Mouse (Mus musculus): ENCODE results near the gene Spsb1. TPM values are rescaled to one million over a fixed set of nuclear protein-coding genes. Genes with fewer than 3 reads are reported as not detected.

Spsb1 gene
- polyA plus RNA-seq, 1 experiment from 2014 or later: 5.8 TPM

DNA sequence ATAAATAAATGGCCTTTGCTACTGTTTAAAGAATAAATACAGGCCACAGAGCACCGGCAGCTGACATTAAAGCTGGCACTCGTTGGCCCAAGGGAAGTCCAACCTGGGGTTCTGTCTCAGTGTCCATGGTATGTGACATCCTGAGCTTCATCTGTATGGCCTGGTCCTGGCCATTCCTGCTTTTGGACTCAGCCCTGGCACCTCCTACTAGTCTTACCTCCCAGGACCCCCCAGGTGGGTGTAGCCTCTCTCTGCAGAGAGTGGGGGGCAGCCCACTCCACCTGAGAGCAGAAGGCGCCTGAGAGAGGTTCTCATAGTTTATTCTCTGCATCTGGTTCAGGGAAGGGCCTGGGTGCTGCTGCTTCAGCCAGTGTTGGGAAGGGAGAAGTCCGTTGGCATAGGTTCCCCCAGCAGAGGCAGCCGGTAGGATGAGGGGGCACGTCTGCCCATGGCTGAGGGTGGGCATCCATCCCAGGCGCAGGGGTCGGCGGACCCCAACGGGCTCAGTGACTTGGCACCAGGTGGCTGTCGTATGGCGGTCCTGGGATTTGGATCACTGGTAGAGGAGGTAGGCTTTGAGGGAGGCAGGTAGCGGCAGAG is 57.1 kb downstream of the Spsb1 start:
- Histone ChIP-seq H3K27me3 (replicated peaks; ENCODE audit: control insufficient read depth, insufficient read depth, low read length) (no peaks in the 10 kb centered on the region), H3K9ac (replicated peaks; ENCODE audit: low read depth, low read length) (no peak overlapping the region), H3K27ac (ENCODE audit: low read length) (no peak overlapping the region), H3K9me3 (ENCODE audit: control insufficient read depth, low read length) (no peaks in the 10 kb centered on the region), H3K4me2 (ENCODE audit: low read length) (no peak overlapping the region), H3K4me3 (replicated peaks; ENCODE audit: low read length) (no peak overlapping the region), H3K4me1 (replicated peaks; ENCODE audit: control insufficient read depth, insufficient read depth, low read length) (peaks cover 12% of the 10 kb centered on the region), H3K36me3 (ENCODE audit: control insufficient read depth, insufficient read depth) (no peaks in the 10 kb centered on the region)
- ATAC-seq: no peak
- 89% methylated on average over 13 of the region's 13 CpGs for WGBS

DNA sequence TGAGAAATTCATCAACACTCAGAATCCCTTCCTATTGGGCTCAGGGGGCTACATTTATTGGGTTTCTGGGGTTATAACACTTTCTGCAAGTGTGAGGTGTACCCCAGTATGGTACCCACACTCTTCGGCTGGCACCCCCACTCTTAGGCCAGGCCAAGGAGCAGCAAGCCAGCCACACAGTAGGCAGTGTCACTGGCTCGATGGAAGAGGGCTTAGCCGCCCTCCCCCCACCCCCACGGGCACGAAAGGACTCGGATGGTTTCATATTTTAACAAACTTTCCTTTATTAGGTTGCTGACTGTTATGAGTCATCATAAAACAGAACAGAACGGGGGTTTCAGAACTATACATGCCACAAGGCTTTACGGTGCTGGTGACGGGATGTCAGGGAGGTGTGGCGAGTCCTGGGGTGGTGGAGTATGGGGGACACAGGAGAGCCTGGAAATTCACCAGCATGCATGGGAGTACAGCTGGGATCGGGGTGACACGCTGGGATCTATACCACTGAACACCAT is 58.8 kb downstream of the Spsb1 start:
- no peak overlapping the region for H3K27ac ChIP-seq (ENCODE audit: low read length)
- peaks cover 12% of the 10 kb centered on the region for H3K4me1 ChIP-seq (replicated peaks; ENCODE audit: control insufficient read depth, insufficient read depth, low read length)
- no peak overlapping the region for H3K4me2 ChIP-seq (ENCODE audit: low read length)
- H3K27me3 ChIP-seq (replicated peaks; ENCODE audit: control insufficient read depth, insufficient read depth, low read length): no peaks in the 10 kb centered on the region
- H3K9ac ChIP-seq (replicated peaks; ENCODE audit: low read depth, low read length): no peak overlapping the region
- H3K36me3 ChIP-seq (ENCODE audit: control insufficient read depth, insufficient read depth): no peaks in the 10 kb centered on the region
- 76% methylated on average over 12 of the region's 12 CpGs for WGBS
- H3K4me3 ChIP-seq (replicated peaks; ENCODE audit: low read length): no peak overlapping the region
- ATAC-seq: no peak
- no peaks in the 10 kb centered on the region for H3K9me3 ChIP-seq (ENCODE audit: control insufficient read depth, low read length)

DNA sequence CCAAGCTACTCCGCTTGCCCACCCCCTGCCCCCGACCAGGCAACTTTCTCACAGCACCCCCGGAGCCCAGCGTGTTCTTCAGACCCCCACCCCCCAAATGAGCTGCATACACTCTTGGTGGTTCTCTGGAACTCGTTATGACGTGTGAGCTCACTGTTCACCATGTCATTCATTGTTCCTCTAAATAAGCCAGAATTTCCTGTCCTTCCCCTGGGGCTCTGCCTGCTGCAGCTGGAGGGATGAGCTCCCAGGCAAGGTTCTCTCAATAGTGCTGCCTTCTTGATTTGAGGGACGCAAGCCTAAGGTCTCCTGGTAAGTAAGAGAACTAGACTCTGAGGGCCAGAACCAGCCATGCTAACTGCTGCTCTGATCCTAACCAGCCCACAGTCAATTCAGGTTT is 59.6 kb downstream of the Spsb1 start:
- Histone ChIP-seq H3K4me2 (ENCODE audit: low read length) (no peak overlapping the region), H3K4me1 (replicated peaks; ENCODE audit: control insufficient read depth, insufficient read depth, low read length) (peaks cover 12% of the 10 kb centered on the region), H3K9ac (replicated peaks; ENCODE audit: low read depth, low read length) (no peak overlapping the region), H3K9me3 (ENCODE audit: control insufficient read depth, low read length) (no peaks in the 10 kb centered on the region), H3K36me3 (ENCODE audit: control insufficient read depth, insufficient read depth) (no peaks in the 10 kb centered on the region), H3K27ac (ENCODE audit: low read length) (no peak overlapping the region), H3K27me3 (replicated peaks; ENCODE audit: control insufficient read depth, insufficient read depth, low read length) (no peaks in the 10 kb centered on the region), H3K4me3 (replicated peaks; ENCODE audit: low read length) (no peak overlapping the region)
- ATAC-seq: no peak
- 58% methylated on average over 7 of the region's 7 CpGs for WGBS

DNA sequence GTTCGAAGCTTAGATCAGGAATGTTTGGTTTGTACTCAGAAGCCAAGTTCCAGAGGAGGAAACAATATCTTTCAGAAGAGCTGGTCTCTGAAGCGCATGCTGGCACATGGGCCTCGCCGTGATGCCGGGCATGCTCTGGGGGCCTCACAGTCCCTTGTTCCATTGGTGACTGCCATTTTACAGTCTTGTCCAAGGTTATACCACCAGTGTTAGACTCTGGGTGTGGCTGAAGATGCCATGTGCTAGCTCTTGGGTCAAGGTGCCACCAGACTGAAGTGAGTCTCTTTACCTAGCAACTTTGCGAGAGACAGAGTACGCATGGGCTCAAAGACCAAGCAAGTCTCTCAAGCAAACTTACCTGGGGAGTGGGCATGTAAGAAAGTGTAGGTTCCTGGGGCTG is 60.5 kb downstream of the Spsb1 start:
- Histone ChIP-seq H3K27me3 (replicated peaks; ENCODE audit: control insufficient read depth, insufficient read depth, low read length) (no peaks in the 10 kb centered on the region), H3K4me3 (replicated peaks; ENCODE audit: low read length) (no peak overlapping the region), H3K4me1 (replicated peaks; ENCODE audit: control insufficient read depth, insufficient read depth, low read length) (peaks cover 12% of the 10 kb centered on the region), H3K4me2 (ENCODE audit: low read length) (no peak overlapping the region), H3K9ac (replicated peaks; ENCODE audit: low read depth, low read length) (no peak overlapping the region), H3K27ac (ENCODE audit: low read length) (peak overlapping the region; percentile 67), H3K36me3 (ENCODE audit: control insufficient read depth, insufficient read depth) (no peaks in the 10 kb centered on the region), H3K9me3 (ENCODE audit: control insufficient read depth, low read length) (no peaks in the 10 kb centered on the region)
- ATAC-seq: no peak
- WGBS: 86% methylated on average over 7 of the region's 7 CpGs

DNA sequence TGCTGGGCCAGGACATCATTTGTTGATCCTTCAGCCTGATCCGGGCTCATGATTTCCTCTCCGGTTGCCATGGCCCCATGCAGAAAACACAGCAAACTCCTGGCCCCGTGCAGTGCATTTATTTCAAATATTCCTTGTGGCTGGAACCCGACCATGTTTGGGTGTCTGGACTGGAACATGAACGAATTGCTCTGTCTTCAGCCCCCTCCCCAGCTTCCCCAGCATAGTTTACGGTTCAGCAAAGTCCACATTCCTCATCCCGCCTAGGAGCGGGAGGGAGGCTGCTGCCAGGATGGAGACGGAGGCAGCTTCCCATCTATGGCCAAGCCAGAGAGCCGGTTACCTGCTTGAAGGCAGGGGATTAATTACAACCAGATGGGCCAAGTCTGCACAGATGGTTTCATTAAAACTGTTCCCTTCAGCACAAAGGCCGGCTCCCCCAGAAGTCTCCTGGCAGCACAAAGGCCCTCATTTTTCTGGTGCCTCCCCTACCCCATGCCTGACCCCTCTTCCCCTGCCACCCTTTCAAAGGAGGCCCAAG is 61.2 kb downstream of the Spsb1 start:
- no peaks in the 10 kb centered on the region for H3K9me3 ChIP-seq (ENCODE audit: control insufficient read depth, low read length)
- H3K4me3 ChIP-seq (replicated peaks; ENCODE audit: low read length): no peak overlapping the region
- peaks cover 12% of the 10 kb centered on the region for H3K4me1 ChIP-seq (replicated peaks; ENCODE audit: control insufficient read depth, insufficient read depth, low read length)
- peak; percentile 79 for ATAC-seq
- no peak overlapping the region for H3K9ac ChIP-seq (replicated peaks; ENCODE audit: low read depth, low read length)
- H3K36me3 ChIP-seq (ENCODE audit: control insufficient read depth, insufficient read depth): no peaks in the 10 kb centered on the region
- peak overlapping the region; percentile 67 for H3K27ac ChIP-seq (ENCODE audit: low read length)
- 26% methylated on average over 11 of the region's 11 CpGs for WGBS
- H3K4me2 ChIP-seq (ENCODE audit: low read length): no peak overlapping the region
- no peaks in the 10 kb centered on the region for H3K27me3 ChIP-seq (replicated peaks; ENCODE audit: control insufficient read depth, insufficient read depth, low read length)

DNA sequence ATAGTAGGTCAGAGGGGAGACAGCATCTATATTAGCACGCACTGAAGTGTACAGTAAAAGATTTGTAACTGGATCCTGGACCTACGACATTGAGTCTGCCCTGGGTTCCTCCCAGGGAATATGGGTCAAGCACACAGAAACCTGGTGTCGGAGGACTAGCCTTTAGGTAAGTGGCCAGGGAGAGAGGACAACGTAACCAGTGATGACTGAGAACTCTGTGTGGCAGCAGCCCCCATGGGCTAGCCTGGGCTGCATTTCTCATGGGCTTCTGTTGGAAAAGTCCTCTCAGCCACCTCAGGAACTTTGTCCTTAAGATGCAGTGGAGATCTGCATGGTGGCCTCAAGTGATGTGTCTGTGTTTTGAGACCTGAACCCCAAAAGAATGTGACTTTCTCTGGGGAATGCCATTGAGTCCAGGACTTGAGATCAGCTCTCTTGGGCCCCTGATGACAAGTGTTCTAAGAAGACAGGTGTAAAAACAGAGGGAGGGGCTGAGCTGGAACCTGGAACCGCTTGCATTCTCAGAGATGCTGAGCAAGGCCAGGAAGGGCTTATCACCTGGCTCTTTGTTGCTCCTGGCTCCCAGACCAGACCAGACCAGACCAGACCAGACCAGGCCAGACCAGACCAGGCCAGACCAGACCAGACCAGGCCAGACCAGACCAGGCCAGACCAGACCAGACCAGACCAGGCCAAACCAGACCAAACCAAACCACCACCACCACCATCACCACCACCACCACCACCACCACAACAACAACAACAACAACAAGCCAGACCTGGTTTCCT is 63.5 kb downstream of the Spsb1 start:
- peaks cover 12% of the 10 kb centered on the region for H3K4me1 ChIP-seq (replicated peaks; ENCODE audit: control insufficient read depth, insufficient read depth, low read length)
- no peak overlapping the region for H3K9ac ChIP-seq (replicated peaks; ENCODE audit: low read depth, low read length)
- H3K4me3 ChIP-seq (replicated peaks; ENCODE audit: low read length): no peak overlapping the region
- WGBS: 96% methylated on average over 5 of the region's 5 CpGs
- H3K27ac ChIP-seq (ENCODE audit: low read length): no peak overlapping the region
- H3K9me3 ChIP-seq (ENCODE audit: control insufficient read depth, low read length): no peaks in the 10 kb centered on the region
- H3K4me2 ChIP-seq (ENCODE audit: low read length): no peak overlapping the region
- no peak for ATAC-seq
- H3K36me3 ChIP-seq (ENCODE audit: control insufficient read depth, insufficient read depth): no peaks in the 10 kb centered on the region
- no peaks in the 10 kb centered on the region for H3K27me3 ChIP-seq (replicated peaks; ENCODE audit: control insufficient read depth, insufficient read depth, low read length)

DNA sequence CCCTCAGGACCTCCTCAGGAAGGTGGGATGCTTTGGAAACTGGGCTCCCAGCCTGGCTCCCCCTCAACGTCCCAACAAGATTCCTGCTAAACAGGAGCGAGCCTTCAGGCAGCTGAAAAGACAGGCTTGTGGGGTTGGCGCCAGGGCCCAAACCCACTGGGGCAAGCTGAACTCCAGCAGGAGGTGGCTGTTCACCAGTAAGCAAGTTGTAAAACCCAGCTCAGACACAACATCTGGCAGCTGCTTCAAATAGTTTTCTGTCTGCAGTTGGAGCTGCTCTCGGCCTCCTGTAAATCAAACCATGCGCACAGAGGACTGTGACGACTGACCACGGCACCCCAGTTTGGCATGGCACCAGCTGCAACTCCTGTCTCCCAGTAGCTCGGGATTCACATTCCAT is 64.3 kb downstream of the Spsb1 start:
- Histone ChIP-seq H3K4me2 (ENCODE audit: low read length) (no peak overlapping the region), H3K27me3 (replicated peaks; ENCODE audit: control insufficient read depth, insufficient read depth, low read length) (no peaks in the 10 kb centered on the region), H3K9ac (replicated peaks; ENCODE audit: low read depth, low read length) (no peak overlapping the region), H3K36me3 (ENCODE audit: control insufficient read depth, insufficient read depth) (no peaks in the 10 kb centered on the region), H3K4me3 (replicated peaks; ENCODE audit: low read length) (no peak overlapping the region), H3K27ac (ENCODE audit: low read length) (no peak overlapping the region), H3K4me1 (replicated peaks; ENCODE audit: control insufficient read depth, insufficient read depth, low read length) (peaks cover 12% of the 10 kb centered on the region), H3K9me3 (ENCODE audit: control insufficient read depth, low read length) (no peaks in the 10 kb centered on the region)
- 77% methylated on average over 8 of the region's 8 CpGs for WGBS
- ATAC-seq: no peak

DNA sequence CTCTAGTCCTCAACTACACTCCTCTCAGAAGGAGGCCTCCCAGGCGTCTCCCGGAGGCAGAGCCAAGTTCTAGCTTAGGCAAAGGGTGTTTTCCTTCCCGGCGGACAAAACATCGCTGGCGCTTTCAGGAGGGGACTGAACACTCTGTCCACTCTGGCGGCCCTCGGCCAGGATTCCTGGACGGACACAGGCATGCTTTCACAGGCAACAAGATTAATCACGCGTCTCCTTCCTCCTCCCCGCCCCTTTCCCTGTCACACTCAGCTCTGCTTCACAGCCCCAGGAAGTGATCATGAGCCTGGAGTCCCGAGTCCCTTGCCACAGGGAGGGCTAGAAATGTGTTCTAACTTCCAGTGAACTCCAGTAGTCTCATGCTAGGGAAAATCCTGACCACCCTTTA is 65.0 kb downstream of the Spsb1 start:
- no peaks in the 10 kb centered on the region for H3K9me3 ChIP-seq (ENCODE audit: control insufficient read depth, low read length)
- no peaks in the 10 kb centered on the region for H3K27me3 ChIP-seq (replicated peaks; ENCODE audit: control insufficient read depth, insufficient read depth, low read length)
- no peak overlapping the region for H3K4me2 ChIP-seq (ENCODE audit: low read length)
- no peak overlapping the region for H3K27ac ChIP-seq (ENCODE audit: low read length)
- H3K4me1 ChIP-seq (replicated peaks; ENCODE audit: control insufficient read depth, insufficient read depth, low read length): peaks cover 12% of the 10 kb centered on the region
- WGBS: 40% methylated on average over 13 of the region's 13 CpGs
- no peak overlapping the region for H3K9ac ChIP-seq (replicated peaks; ENCODE audit: low read depth, low read length)
- H3K4me3 ChIP-seq (replicated peaks; ENCODE audit: low read length): no peak overlapping the region
- no peak for ATAC-seq
- no peaks in the 10 kb centered on the region for H3K36me3 ChIP-seq (ENCODE audit: control insufficient read depth, insufficient read depth)

DNA sequence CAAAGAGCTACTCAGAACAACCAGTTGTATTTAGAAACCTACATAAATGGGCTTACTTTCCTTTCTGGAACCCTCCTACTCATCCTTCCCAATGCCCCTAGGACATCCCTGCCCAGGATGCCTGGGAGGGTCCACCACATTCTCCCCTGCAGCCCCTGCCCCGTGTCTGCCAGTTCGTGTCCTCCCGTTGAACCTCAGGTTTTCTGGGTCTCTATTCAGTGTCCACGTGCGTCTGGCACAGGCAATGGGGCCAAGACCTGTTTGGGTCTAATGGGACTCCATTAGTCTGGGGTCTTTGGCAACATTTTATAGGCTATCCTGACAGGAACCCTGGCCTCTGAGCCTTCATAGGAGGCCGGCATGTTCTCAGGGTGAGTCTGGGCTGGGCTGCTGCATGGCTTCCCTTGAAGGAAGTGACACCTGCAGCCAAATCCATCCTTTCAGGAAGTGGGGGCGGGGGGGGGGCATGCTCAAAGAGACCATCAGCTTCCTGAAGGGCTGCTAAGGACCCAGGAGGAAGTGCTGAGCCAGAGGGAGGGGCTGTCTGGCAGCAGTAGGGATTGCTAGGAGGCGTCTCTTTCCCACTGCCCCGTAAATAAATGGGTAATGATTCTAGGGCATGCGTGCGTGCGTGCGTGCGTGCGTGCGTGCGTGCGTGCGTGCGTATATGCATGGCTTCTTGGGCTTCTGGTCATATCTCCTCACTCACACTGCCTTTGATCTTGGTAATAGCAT is 65.9 kb downstream of the Spsb1 start:
- no peaks in the 10 kb centered on the region for H3K27me3 ChIP-seq (replicated peaks; ENCODE audit: control insufficient read depth, insufficient read depth, low read length)
- no peaks in the 10 kb centered on the region for H3K9me3 ChIP-seq (ENCODE audit: control insufficient read depth, low read length)
- no peak overlapping the region for H3K4me3 ChIP-seq (replicated peaks; ENCODE audit: low read length)
- WGBS: 88% methylated on average over 20 of the region's 20 CpGs
- H3K27ac ChIP-seq (ENCODE audit: low read length): no peak overlapping the region
- H3K36me3 ChIP-seq (ENCODE audit: control insufficient read depth, insufficient read depth): no peaks in the 10 kb centered on the region
- H3K9ac ChIP-seq (replicated peaks; ENCODE audit: low read depth, low read length): no peak overlapping the region
- no peak overlapping the region for H3K4me2 ChIP-seq (ENCODE audit: low read length)
- no peak for ATAC-seq
- peaks cover 7% of the 10 kb centered on the region for H3K4me1 ChIP-seq (replicated peaks; ENCODE audit: control insufficient read depth, insufficient read depth, low read length)
